Mouse (Mus musculus): ENCODE data around the gene Pogk. TPM values are rescaled to one million over a fixed set of nuclear protein-coding genes. Genes with fewer than 3 reads are reported as not detected.

Gene Pogk
- polyA plus RNA-seq, 1 experiment from 2014 or later = 14.8 TPM

DNA sequence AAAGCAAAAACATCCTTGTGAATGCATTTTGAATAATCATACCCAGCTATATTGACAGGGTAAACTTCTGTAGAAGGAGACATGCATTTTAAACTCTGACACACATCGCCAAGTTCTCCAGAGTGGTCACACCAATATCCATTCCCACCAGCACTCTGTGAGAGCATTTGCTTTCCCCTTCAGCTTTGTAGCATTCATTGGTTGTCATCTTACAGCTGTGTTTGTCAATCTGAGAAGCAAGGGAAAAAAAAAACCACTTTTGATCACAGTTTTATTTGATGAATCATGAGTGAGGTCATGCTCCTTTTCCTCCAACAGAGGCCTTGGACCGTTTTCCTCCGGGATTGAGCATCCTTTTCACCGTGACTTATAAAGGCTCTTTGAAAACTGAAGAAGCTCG lies 66.1 kb downstream of the Pogk start:
- 71% methylated on average over 5 of the region's 5 CpGs for WGBS

DNA sequence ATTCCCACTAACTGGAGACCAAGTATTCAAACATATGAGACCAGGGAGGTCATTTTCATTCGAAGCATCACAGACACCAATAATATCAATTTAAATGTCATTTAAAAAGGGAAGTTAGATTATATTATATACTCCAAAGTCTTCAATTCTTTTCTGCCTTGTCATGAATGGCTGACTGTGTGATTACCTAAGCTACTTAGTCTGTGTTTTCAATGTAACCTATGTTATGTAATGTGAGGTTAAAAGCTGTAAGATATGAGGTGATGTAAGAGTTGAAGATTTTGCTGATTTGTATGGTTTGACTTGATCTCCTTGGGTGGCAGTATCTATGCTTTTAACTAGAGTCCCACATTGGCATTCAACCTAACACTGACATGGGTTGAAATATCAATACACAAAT lies 67.1 kb downstream of the Pogk start:
- Histone ChIP-seq H3K4me3 (replicated peaks) (no peak overlapping the region), H3K4me2 (no peak overlapping the region), H3K27ac (no peak overlapping the region), H3K27me3 (no peaks in the 10 kb centered on the region), H3K4me1 (no peaks in the 10 kb centered on the region), H3K9me3 (replicated peaks) (no peaks in the 10 kb centered on the region), H3K36me3 (no peaks in the 10 kb centered on the region), H3K9ac (no peak overlapping the region)
- WGBS = 81% methylated on average over 1 of the region's 1 CpGs
- ATAC-seq (replicated peaks; ENCODE audit: low FRiP score) = no peak

More for the DNA sequence above, 66.1 kb downstream of the Pogk start:
- Histone ChIP-seq H3K4me1 (no peaks in the 10 kb centered on the region), H3K27ac (no peak overlapping the region), H3K9me3 (replicated peaks) (no peaks in the 10 kb centered on the region), H3K4me3 (replicated peaks) (no peak overlapping the region), H3K9ac (no peak overlapping the region), H3K4me2 (no peak overlapping the region), H3K27me3 (no peaks in the 10 kb centered on the region), H3K36me3 (no peaks in the 10 kb centered on the region)
- ATAC-seq (replicated peaks; ENCODE audit: low FRiP score) = no peak

DNA sequence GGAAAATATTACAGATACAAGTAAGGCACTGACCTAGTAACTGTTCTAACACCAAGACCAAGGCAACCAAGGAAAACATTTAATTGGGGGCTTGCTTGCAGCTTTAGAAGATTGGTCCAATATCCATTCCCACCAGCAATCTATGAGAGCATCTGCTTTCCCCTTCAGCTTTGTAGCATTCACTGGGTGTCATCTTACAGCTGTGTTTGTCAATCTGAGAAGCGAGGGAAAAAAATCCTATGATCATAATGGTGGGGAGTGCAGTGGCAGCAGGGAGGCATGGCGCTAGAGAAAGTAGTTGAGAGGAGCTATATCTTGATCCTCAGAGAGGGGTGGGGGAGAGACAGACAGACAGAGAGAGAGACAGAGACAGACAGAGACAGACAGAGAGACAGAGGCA lies 67.6 kb downstream of the Pogk start:
- Histone ChIP-seq H3K9me3 (replicated peaks) (no peaks in the 10 kb centered on the region), H3K27ac (no peak overlapping the region), H3K27me3 (no peaks in the 10 kb centered on the region), H3K9ac (no peak overlapping the region), H3K4me3 (replicated peaks) (no peak overlapping the region), H3K4me1 (no peaks in the 10 kb centered on the region), H3K4me2 (no peak overlapping the region), H3K36me3 (no peaks in the 10 kb centered on the region)
- no peak for ATAC-seq (replicated peaks; ENCODE audit: low FRiP score)
- 63% methylated on average over 2 of the region's 2 CpGs for WGBS

GRCm38 (mm10) chr1:166339110-166339509 lies 70.6 kb downstream of the Pogk start:
- WGBS = 86% methylated on average over 6 of the region's 6 CpGs

More at GRCm38 (mm10) chr1:166339110-166339509, 70.6 kb downstream of the Pogk start:
- H3K27me3 ChIP-seq = no peaks in the 10 kb centered on the region
- no peak overlapping the region for H3K27ac ChIP-seq
- H3K9me3 ChIP-seq (replicated peaks) = no peaks in the 10 kb centered on the region
- H3K4me2 ChIP-seq = no peak overlapping the region
- no peaks in the 10 kb centered on the region for H3K36me3 ChIP-seq
- no peak overlapping the region for H3K4me3 ChIP-seq (replicated peaks)
- no peak overlapping the region for H3K9ac ChIP-seq
- no peak for ATAC-seq (replicated peaks; ENCODE audit: low FRiP score)
- H3K4me1 ChIP-seq = no peaks in the 10 kb centered on the region

Other genes starting within 250 kb of the Pogk start
- gene Mael, start 171.1 kb downstream of the Pogk start, polyA plus RNA-seq (2015; fragmentation: Nextera tagmentation; extraction: Ambion mirVana) = 0.19 TPM in 1 of 2 replicates, not detected in the other
- gene Ildr2, start 155.7 kb downstream of the Pogk start, polyA plus RNA-seq (2015; fragmentation: Nextera tagmentation; extraction: Ambion mirVana) = 1.6 and 1.7 TPM in 2 replicates
- gene Tada1, start 30.8 kb downstream of the Pogk start, polyA plus RNA-seq (2015; fragmentation: Nextera tagmentation; extraction: Ambion mirVana) = 57.6 and 58.3 TPM in 2 replicates
- gene Gm4846, start 87.7 kb upstream of the Pogk start, polyA plus RNA-seq (2015; fragmentation: Nextera tagmentation; extraction: Ambion mirVana) = not detected in 2 replicates
- not detected in 2 replicates for gene Gm4847, start 237.8 kb upstream of the Pogk start, polyA plus RNA-seq (2015; fragmentation: Nextera tagmentation; extraction: Ambion mirVana)